Mouse (Mus musculus) splenic B cell, adult 2 months (primary cell): ENCODE data around the gene Gm6096.
A peak's percentile ranks its signal among the peaks of the same experiment; 100 is the strongest.
"Not testable (repeated sequence)": the region's sequence is repeated elsewhere in the genome, so short reads cannot be mapped to it uniquely, and the experiment has no call there.

ENCODE experiments used
- DNase-seq: peaks from one replicate; pipeline ENCODE4 v3.0.0-alpha.2; 2011; ENCODE audit warnings: low read depth, low spot score
- H3K27me3 ChIP-seq: 2 replicates; pipeline ENCODE4 v1.6.1; 2012; ENCODE audit warnings: mild to moderate bottlenecking, low read length, moderate library complexity, mixed read lengths; ENCODE audit not compliant: control insufficient read depth, poor library complexity, insufficient read depth, severe bottlenecking
- H3K36me3 ChIP-seq: 2 replicates; pipeline ENCODE4 v1.6.1; 2012; ENCODE audit warnings: mild to moderate bottlenecking, low read length, moderate library complexity, mixed read lengths; ENCODE audit not compliant: control insufficient read depth, poor library complexity, insufficient read depth, severe bottlenecking

Gene Gm6096

GRCm38 (mm10) chr7:34250738-34251137, at the start of gene Gm6096:
Gene Gm6096 (plus strand): TSS chr7:34251038.
- Histone ChIP-seq H3K27me3 (no peaks in the 10 kb centered on the region), H3K36me3 (peaks cover 5% of the 10 kb centered on the region)
- no peak for DNase-seq

DNA sequence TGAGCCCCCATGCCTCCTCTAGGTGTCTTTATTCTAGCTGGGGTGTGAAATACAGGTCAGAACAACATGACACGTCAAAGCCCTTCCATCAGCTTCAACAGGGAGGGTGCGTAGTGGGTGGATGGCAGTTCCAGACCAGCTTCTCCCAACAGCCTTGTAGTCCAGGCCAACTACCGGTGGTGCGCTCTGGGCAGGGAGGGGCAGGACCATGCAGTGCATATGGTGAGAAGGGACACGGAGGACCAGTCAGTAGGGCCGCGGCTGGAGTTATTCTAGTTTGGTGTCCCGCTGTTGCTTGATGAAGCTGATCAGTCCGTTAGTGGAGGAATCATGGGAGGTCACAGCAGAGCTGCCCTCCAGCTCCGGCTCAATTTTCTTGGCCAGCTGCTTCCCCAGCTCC, 48.7 kb upstream of the Gm6096 start:
- peaks cover 29% of the 10 kb centered on the region for H3K36me3 ChIP-seq
- H3K27me3 ChIP-seq, DNase-seq: not testable (repeated sequence)

- H3K27me3 ChIP-seq: no peaks in the 10 kb centered on the region
- H3K36me3 ChIP-seq: peaks cover 29% of the 10 kb centered on the region
- DNase-seq: no peak
These were observed 44.5 kb upstream of the Gm6096 start for GRCm38 (mm10) chr7:34206331-34206730.

DNA sequence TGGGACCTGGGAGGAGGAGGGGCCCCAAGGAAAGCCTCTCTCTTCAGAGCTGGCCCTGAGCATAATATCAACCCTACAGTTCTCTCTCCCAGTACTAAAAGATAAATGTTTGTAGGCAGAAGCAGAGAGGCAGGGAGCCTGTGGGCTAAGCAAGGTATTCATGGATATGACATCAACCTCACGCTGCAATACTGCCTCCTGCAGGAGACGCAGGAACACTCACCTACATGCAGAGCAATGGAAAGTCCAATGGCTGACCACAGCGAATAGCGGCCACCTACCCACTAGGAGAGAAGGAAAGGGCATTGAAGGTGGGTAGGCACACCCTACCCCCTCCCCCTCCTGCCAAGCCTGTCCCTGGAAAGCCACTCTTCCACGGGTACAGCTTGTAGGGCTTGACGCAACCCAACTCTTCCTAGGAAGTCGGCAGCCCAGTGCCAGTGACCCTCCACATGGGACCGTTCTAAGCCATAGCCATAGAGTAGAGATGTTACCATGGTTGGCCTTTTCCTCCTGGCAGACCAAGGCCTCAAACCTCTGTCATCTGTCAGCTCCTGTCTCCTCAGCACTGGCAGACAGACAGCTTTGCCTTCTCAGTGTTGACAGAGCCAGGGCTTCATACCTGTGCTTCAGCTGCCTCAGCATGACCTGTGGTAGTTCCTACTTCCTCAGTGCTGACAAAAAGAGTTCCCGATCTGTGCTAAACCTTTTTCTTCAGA, 42.7 kb upstream of the Gm6096 start:
- peak; percentile 29 for DNase-seq
- Histone ChIP-seq H3K36me3 (peaks cover 22% of the 10 kb centered on the region), H3K27me3 (no peaks in the 10 kb centered on the region)

GRCm38 (mm10) chr7:34213281-34213680, 37.6 kb upstream of the Gm6096 start:
- DNase-seq: no peak
- Histone ChIP-seq H3K36me3 (peaks cover 11% of the 10 kb centered on the region), H3K27me3 (no peaks in the 10 kb centered on the region)

GRCm38 (mm10) chr7:34214644-34215043, 36.2 kb upstream of the Gm6096 start:
- H3K27me3 ChIP-seq: no peaks in the 10 kb centered on the region
- H3K36me3 ChIP-seq: peaks cover 11% of the 10 kb centered on the region
- DNase-seq: no peak

GRCm38 (mm10) chr7:34215481-34215880, 35.4 kb upstream of the Gm6096 start:
- Histone ChIP-seq H3K27me3 (no peaks in the 10 kb centered on the region), H3K36me3 (peaks cover 13% of the 10 kb centered on the region)
- DNase-seq: no peak

- peaks cover 16% of the 10 kb centered on the region for H3K36me3 ChIP-seq
- H3K27me3 ChIP-seq: no peaks in the 10 kb centered on the region
These were observed 34.4 kb upstream of the Gm6096 start for GRCm38 (mm10) chr7:34216474-34216873.

GRCm38 (mm10) chr7:34218496-34218895, 32.3 kb upstream of the Gm6096 start:
- DNase-seq: no peak
- H3K36me3 ChIP-seq: peaks cover 16% of the 10 kb centered on the region
- H3K27me3 ChIP-seq: no peaks in the 10 kb centered on the region

More at GRCm38 (mm10) chr7:34216474-34216873, 34.4 kb upstream of the Gm6096 start:
- DNase-seq: no peak

DNA sequence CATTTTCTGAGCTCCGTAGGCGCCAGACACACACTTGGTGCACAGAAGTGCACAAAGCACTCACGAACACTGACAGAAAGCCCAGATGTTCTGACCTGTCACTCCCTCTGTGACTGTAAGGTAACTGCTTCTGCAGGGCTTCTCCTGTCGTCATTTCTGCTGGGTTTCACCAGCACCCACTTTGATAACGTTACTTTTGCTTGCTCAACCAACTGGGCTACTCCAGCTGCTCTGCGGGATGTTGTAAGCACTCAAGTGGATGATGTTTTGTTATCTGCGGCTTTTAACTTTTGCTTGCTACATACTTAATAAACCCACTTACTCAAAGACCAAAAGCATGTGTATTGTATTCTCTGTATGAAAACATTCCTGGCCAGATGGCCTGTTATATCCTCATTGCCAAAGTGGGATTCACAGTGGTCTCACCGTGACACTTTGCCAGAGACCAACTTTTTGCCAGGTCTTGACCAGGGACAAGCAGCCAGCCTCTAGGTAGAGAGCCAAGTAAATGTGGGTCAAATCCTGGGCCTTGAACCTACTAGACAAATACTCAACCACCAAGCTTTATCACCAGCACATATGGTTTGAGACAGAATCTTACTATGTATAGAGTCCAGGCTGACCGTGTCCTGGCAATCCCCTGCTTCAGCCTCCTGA, 29.1 kb upstream of the Gm6096 start:
- no peaks in the 10 kb centered on the region for H3K27me3 ChIP-seq
- no peak for DNase-seq
- peaks cover 20% of the 10 kb centered on the region for H3K36me3 ChIP-seq

- no peak for DNase-seq
- Histone ChIP-seq H3K36me3 (peaks cover 19% of the 10 kb centered on the region), H3K27me3 (no peaks in the 10 kb centered on the region)
These were observed 28.5 kb upstream of the Gm6096 start for GRCm38 (mm10) chr7:34222340-34222739.

DNA sequence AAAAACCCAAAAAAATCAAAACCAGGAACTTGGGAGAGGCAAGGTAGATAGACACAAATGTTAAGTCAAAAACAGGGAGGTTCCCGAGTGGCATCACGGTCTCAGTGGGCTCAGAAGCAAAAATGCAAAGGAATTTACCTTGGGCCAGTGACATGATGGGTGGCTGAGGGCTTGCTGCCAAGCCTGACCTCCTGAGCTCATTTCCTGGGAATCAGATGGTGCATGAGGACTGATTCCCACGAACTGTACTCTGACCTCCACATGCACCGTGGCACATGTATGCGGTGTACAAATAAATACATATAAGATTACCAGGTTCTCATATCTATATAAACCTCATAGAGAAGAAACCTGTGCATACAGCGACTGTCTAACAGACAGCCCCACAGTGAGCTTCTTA, 26.5 kb upstream of the Gm6096 start:
- H3K36me3 ChIP-seq: peaks cover 21% of the 10 kb centered on the region
- no peaks in the 10 kb centered on the region for H3K27me3 ChIP-seq
- DNase-seq: no peak

DNA sequence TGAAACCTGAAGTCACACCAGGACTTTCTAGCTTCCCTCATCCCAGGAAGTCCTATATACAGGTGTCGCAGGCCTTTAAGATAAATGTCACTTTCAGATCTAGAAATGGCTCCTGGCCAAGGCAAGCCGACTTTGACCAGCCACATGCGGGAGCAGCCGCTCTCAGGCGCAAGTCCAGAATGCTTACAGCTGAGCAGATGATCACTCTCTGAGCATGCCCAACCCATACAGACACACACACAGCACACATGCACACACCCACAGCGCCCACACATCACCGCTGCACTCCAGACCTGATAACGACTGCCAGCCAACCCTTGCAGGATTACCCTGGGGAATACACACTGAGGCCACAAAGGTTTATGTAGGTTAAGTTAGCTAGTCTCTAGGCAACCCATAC, 24.8 kb upstream of the Gm6096 start:
- no peak for DNase-seq
- H3K27me3 ChIP-seq: no peaks in the 10 kb centered on the region
- peaks cover 18% of the 10 kb centered on the region for H3K36me3 ChIP-seq

- DNase-seq: no peak
- H3K27me3 ChIP-seq: no peaks in the 10 kb centered on the region
- peaks cover 14% of the 10 kb centered on the region for H3K36me3 ChIP-seq
These were observed 24.0 kb upstream of the Gm6096 start for GRCm38 (mm10) chr7:34226846-34227245.

DNA sequence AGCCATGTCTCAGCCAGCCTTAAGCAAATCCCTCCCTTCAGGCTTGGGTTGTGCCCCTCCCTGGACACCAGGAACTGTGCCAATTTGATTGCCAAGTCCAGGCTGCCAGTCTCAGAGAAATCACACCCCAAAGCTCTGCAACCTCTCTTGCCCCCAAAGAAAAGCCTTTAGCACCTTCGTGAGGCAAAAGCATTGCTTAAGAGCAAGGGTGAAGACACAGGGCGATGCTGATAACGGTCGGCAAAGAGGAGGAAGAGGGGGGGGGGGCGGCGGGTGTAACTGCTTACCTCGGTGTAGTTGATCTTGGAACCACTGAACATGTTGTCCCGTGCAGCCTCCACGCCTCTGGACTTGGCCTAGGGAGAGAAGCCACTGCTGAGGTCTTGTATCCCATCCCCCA, 22.2 kb upstream of the Gm6096 start:
- no peaks in the 10 kb centered on the region for H3K27me3 ChIP-seq
- peaks cover 12% of the 10 kb centered on the region for H3K36me3 ChIP-seq
- DNase-seq: no peak
